Mouse (Mus musculus) forebrain, embryonic 16.5 days (tissue): Measurements from ENCODE around the gene Tas2r143. TPM values are rescaled to one million over a fixed set of nuclear protein-coding genes. Genes with fewer than 3 reads are reported as not detected.
A peak's percentile ranks its signal among the peaks of the same experiment; 100 is the strongest.

Source experiments
- ATAC-seq: fragments of 200-750 bp; cut with Nextera tagmentation; 2 replicates; pipeline ENCODE4 v1.8.0; 2017; ENCODE audit warnings: mild to moderate bottlenecking, moderate library complexity
- H3K27ac ChIP-seq: fragments of 300-500 bp; sonication (generic); 2 replicates; pipeline ENCODE4 v1.5.1; 2014; ENCODE audit warnings: low read length, control low read depth
- H3K27me3 ChIP-seq: fragments of 300-500 bp; sonication (generic); replicated peaks from 2 replicates; pipeline ENCODE4 v1.6.1; 2014; ENCODE audit warnings: low read length; ENCODE audit not compliant: control insufficient read depth, insufficient read depth
- H3K36me3 ChIP-seq: fragments of 300-500 bp; sonication (generic); 2 replicates; pipeline ENCODE4 v1.6.1; 2014; ENCODE audit not compliant: control insufficient read depth, insufficient read depth
- H3K4me1 ChIP-seq: fragments of 300-500 bp; sonication (generic); replicated peaks from 2 replicates; pipeline ENCODE4 v1.6.1; 2014; ENCODE audit warnings: low read length; ENCODE audit not compliant: control insufficient read depth, insufficient read depth
- H3K4me2 ChIP-seq: fragments of 300-500 bp; sonication (generic); 2 replicates; pipeline ENCODE4 v1.6.1; 2014; ENCODE audit warnings: mild to moderate bottlenecking, low read length, control low read depth
- H3K4me3 ChIP-seq: fragments of 300-500 bp; sonication (generic); replicated peaks from 2 replicates; pipeline ENCODE4 v1.5.1; 2014; ENCODE audit warnings: mild to moderate bottlenecking, low read length, control low read depth
- H3K9ac ChIP-seq: fragments of 300-500 bp; sonication (generic); replicated peaks from 2 replicates; pipeline ENCODE4 v1.6.1; 2014; ENCODE audit warnings: low read depth, low read length, control low read depth
- H3K9me3 ChIP-seq: fragments of 300-500 bp; sonication (generic); 2 replicates; pipeline ENCODE4 v1.6.1; 2016; ENCODE audit warnings: low read length; ENCODE audit not compliant: control insufficient read depth
- WGBS: fragments of 180-500 bp; shearing (Covaris S2); extraction: QIAGEN DNeasy Blood & Tissue Kit; methylation state at CpG from one replicate; pipeline ENCODE4 v1.1.7; 2014; 5-methylcytosine and 5-hydroxymethylcytosine counted together
- polyA plus RNA-seq: library from polyadenylated mRNA; unstranded; fragments of >200 nt; fragmentation: Nextera tagmentation; extraction: Ambion mirVana; gene quantifications from 2 replicates; pipeline ENCODE4 v1.2.1, GENCODE M21; 2015

Tas2r143 gene
- polyA plus RNA-seq, 1 experiment from 2014 or later = not detected

GRCm38 (mm10) chr6:42374701-42375100 lies 25.3 kb upstream of the Tas2r143 start:
- Histone ChIP-seq H3K9me3 (no peaks in the 10 kb centered on the region), H3K4me1 (peaks cover 10% of the 10 kb centered on the region), H3K4me2 (no peak overlapping the region), H3K27me3 (no peaks in the 10 kb centered on the region; the same call in 1 of the 2 replicates), H3K4me3 (no peak overlapping the region), H3K9ac (no peak overlapping the region), H3K27ac (no peak overlapping the region), H3K36me3 (no peaks in the 10 kb centered on the region)
- no peak for ATAC-seq
- 62% methylated on average over 4 of the region's 4 CpGs for WGBS

GRCm38 (mm10) chr6:42375131-42375530 lies 24.9 kb upstream of the Tas2r143 start:
- WGBS = 68% methylated on average over 2 of the region's 2 CpGs
- ATAC-seq = no peak
- Histone ChIP-seq H3K27ac (no peak overlapping the region), H3K9me3 (no peaks in the 10 kb centered on the region), H3K9ac (no peak overlapping the region), H3K4me1 (peaks cover 10% of the 10 kb centered on the region), H3K27me3 (no peaks in the 10 kb centered on the region; the same call in 1 of the 2 replicates), H3K4me3 (no peak overlapping the region), H3K36me3 (no peaks in the 10 kb centered on the region), H3K4me2 (no peak overlapping the region)

DNA sequence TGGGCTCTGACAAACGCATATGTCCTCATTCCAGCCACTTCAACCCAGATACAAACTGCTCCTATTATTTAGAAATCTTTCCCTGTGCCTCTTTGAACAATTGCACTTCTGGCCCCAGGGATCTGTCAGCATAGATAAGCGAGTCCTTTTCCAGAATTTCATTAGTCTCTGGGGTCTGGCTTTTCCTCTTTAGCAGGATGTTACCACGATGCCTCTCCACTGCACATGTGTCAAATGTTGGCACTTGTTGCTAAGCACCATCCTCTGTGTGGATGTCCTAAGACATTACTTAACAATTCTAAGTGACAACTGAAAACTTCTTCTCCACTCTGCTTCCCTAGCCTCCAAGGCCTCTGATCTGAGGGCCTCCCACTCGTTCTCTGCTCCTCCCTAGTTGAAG lies 24.0 kb upstream of the Tas2r143 start:
- H3K9me3 ChIP-seq = no peaks in the 10 kb centered on the region
- 57% methylated on average over 4 of the region's 4 CpGs for WGBS
- H3K4me2 ChIP-seq = no peak overlapping the region
- ATAC-seq = no peak
- H3K4me1 ChIP-seq = peaks cover 10% of the 10 kb centered on the region
- no peak overlapping the region for H3K9ac ChIP-seq
- H3K27me3 ChIP-seq = no peaks in the 10 kb centered on the region; the same call in 1 of the 2 replicates
- no peak overlapping the region for H3K27ac ChIP-seq
- no peak overlapping the region for H3K4me3 ChIP-seq
- no peaks in the 10 kb centered on the region for H3K36me3 ChIP-seq

- no peaks in the 10 kb centered on the region; the same call in 1 of the 2 replicates for H3K27me3 ChIP-seq
- no peak overlapping the region for H3K4me3 ChIP-seq
- H3K9ac ChIP-seq = no peak overlapping the region
- no peak for ATAC-seq
- H3K4me1 ChIP-seq = peaks cover 10% of the 10 kb centered on the region
- H3K36me3 ChIP-seq = no peaks in the 10 kb centered on the region
- 91% methylated on average over 6 of the region's 6 CpGs for WGBS
- H3K27ac ChIP-seq = no peak overlapping the region
- no peaks in the 10 kb centered on the region for H3K9me3 ChIP-seq
- no peak overlapping the region for H3K4me2 ChIP-seq
Observed at GRCm38 (mm10) chr6:42376504-42377019, 23.5 kb upstream of the Tas2r143 start.

- Histone ChIP-seq H3K4me2 (no peak overlapping the region), H3K4me3 (no peak overlapping the region), H3K27me3 (no peaks in the 10 kb centered on the region), H3K36me3 (no peaks in the 10 kb centered on the region), H3K9me3 (no peaks in the 10 kb centered on the region), H3K27ac (no peak overlapping the region), H3K9ac (no peak overlapping the region), H3K4me1 (peaks cover 10% of the 10 kb centered on the region)
- 59% methylated on average over 5 of the region's 5 CpGs for WGBS
- ATAC-seq = no peak
Observed at GRCm38 (mm10) chr6:42377280-42377679, 22.8 kb upstream of the Tas2r143 start.

DNA sequence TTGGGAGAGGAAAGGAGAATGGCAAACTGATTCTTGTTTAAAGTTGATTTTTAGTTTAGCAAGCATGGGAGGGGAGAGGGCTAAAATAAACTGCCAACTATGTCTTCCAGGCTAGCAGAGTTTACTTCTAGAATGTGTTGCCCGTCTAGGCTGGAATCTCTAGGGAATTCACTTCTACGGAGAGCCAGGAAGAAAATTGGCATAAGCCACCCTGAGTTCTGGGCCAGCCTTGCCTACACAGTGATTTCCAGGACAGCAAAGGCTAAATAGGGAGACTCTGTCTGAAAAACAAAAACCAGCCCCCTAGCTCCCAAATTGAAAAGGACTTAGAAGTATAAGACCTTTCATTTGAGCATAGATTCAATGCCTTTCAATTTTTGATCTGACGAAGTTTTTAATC lies 20.5 kb upstream of the Tas2r143 start:
- no peak overlapping the region for H3K27ac ChIP-seq
- no peak overlapping the region for H3K4me2 ChIP-seq
- no peaks in the 10 kb centered on the region for H3K27me3 ChIP-seq
- WGBS = 46% methylated on average over 3 of the region's 3 CpGs
- no peak overlapping the region for H3K4me3 ChIP-seq
- H3K36me3 ChIP-seq = no peaks in the 10 kb centered on the region
- ATAC-seq = no peak
- no peaks in the 10 kb centered on the region for H3K4me1 ChIP-seq
- no peak overlapping the region for H3K9ac ChIP-seq
- H3K9me3 ChIP-seq = no peaks in the 10 kb centered on the region

DNA sequence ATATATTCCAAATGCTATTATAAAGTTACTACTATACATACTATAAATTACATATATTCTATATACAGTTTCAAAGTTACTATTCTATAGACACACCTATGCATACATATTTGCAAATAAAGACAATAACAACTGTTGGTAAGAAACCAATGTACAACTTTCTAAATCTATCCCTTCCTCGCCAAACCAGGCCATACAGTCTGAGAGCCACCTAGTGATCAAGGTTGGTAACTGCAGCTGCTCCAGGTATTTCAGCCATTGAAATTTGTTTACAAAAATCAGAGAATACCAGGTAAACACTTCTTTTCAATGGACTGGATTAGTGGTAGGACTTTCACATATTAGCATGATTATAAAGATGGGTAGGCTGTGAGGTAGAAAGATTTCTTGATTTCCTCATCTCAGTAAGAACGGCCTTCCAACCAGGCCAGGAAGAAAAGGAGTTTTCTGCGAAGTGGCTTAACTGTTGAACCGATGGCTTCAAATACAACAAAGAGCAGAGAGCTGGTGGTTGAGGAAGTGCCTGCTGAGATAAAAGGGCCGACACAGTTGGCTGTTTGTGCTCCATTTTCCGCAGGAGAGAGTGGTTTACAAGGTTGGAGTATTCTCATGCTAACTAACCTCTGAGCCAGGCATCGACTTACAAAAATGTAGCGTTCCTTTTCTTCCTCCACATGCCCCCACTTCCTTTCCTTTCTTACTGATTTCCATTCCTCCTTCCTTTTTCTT lies 19.5 kb upstream of the Tas2r143 start:
- peak; percentile 49; the same call in 1 of the 2 replicates for ATAC-seq
- H3K27ac ChIP-seq = no peak overlapping the region
- H3K9ac ChIP-seq = no peak overlapping the region
- no peaks in the 10 kb centered on the region for H3K36me3 ChIP-seq
- H3K4me2 ChIP-seq = no peak overlapping the region
- WGBS = 2% methylated on average over 8 of the region's 8 CpGs
- no peaks in the 10 kb centered on the region for H3K4me1 ChIP-seq
- H3K27me3 ChIP-seq = no peaks in the 10 kb centered on the region
- H3K9me3 ChIP-seq = no peaks in the 10 kb centered on the region
- H3K4me3 ChIP-seq = no peak overlapping the region

GRCm38 (mm10) chr6:42381221-42381620 lies 18.8 kb upstream of the Tas2r143 start:
- no peaks in the 10 kb centered on the region for H3K4me1 ChIP-seq
- no peak for ATAC-seq
- H3K9ac ChIP-seq = no peak overlapping the region
- H3K4me3 ChIP-seq = no peak overlapping the region
- H3K4me2 ChIP-seq = no peak overlapping the region
- 18% methylated on average over 2 of the region's 2 CpGs for WGBS
- no peaks in the 10 kb centered on the region for H3K27me3 ChIP-seq
- no peaks in the 10 kb centered on the region for H3K9me3 ChIP-seq
- no peak overlapping the region for H3K27ac ChIP-seq
- H3K36me3 ChIP-seq = no peaks in the 10 kb centered on the region

- Histone ChIP-seq H3K9ac (no peak overlapping the region), H3K27ac (no peak overlapping the region), H3K36me3 (no peaks in the 10 kb centered on the region), H3K9me3 (no peaks in the 10 kb centered on the region), H3K4me3 (no peak overlapping the region), H3K4me2 (no peak overlapping the region), H3K27me3 (no peaks in the 10 kb centered on the region), H3K4me1 (no peaks in the 10 kb centered on the region)
- 74% methylated on average over 9 of the region's 9 CpGs for WGBS
- ATAC-seq = no peak
Observed at GRCm38 (mm10) chr6:42381916-42382381, 18.1 kb upstream of the Tas2r143 start.
